Mouse (Mus musculus) embryo, embryonic 9.5 days (tissue): ENCODE measurements around the gene B3gnt6.
"Not testable (repeated sequence)": the region's sequence is repeated elsewhere in the genome, so short reads cannot be mapped to it uniquely, and the experiment has no call there.

ENCODE experiments used
- DNase-seq: peaks from one replicate; pipeline ENCODE4 v3.0.0-alpha.2; 2017; ENCODE audit errors: extremely low spot score

B3gnt6 gene

GRCm38 (mm10) chr7:98199381-98199780, at the start of gene B3gnt6:
TSS of gene B3gnt6 (minus strand) at chr7:98199481.
- DNase-seq, result no peak

DNA sequence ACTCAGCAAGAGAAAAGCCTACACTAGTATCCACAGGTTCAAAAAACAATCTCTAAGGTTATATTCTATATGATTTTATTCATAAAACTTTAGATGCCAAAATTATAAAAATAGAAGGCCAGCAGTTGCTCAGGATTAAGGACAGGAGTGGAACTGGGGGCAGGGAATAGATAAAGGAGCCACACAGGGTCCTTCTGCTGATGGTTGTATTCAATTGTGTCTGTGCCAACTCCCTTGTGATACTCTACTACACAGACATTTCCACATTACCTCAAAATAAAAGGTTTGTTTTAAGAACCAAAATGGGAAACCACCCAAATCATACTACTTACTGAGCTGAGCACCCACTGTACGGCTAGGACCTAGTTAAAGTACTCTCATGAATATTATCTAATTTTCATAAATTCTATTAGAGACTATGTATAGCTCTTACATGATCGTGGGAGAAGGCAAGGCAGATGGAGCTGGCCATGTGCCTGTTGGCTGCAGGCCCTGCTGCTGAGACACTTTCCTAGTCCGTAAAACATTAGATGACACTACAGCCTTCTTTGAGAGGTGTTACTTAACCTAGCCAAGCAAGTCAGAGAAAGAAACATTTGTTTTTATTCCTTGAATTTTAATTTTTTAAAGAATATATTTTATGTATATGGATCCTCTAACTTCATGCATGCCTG, 37.5 kb upstream of the B3gnt6 start:
- no peak for DNase-seq

DNA sequence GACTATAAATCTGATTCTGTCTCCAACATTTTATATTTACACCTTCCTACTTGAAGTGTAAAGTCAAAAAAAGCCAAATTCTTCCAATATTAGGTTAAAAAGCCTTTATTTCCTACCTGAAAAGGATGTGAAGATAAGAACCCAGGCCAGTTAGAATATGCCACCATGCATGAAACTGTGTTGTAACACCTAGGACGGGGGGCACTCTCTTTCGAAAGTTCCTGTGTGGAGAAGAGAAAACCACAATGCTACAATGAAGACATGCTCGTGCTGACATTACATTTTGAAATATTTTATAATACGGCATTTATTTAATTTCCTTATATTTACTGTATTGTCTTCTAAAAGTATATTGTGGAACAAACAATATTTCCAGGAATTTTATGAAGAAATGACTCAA, 24.5 kb upstream of the B3gnt6 start:
- no peak for DNase-seq

- no peak for DNase-seq
Measured at GRCm38 (mm10) chr7:98216713-98217112, 17.4 kb upstream of the B3gnt6 start.

DNA sequence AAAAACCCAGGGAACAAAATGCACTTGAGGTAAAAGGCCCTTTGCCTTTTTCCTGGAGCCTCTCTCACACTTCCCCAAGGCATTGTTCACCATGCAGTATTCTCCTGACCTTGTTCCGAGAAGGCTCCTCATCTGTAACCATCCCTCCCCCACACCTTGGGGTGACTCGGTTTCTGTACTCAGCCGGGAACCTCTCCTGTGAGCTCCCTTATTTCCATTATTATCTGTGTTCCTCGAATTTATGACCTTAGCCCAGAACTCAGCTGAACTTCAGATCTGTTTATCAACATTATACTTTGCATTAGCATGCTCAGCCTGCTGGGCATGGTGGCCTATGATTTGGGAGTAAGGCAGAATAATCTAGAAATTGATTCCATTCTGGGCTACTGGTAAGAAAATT, 3.7 kb upstream of the B3gnt6 start:
- DNase-seq, result no peak

- no peak for DNase-seq
Measured at GRCm38 (mm10) chr7:98201493-98202028, 2.3 kb upstream of the B3gnt6 start.

GRCm38 (mm10) chr7:98200396-98200795, 1.1 kb upstream of the B3gnt6 start:
- DNase-seq, result no peak

- DNase-seq, result no peak
Measured at GRCm38 (mm10) chr7:98195151-98195801, 4.0 kb downstream of the B3gnt6 start.

GRCm38 (mm10) chr7:98194026-98194792, 5.1 kb downstream of the B3gnt6 start:
- DNase-seq, result no peak

DNA sequence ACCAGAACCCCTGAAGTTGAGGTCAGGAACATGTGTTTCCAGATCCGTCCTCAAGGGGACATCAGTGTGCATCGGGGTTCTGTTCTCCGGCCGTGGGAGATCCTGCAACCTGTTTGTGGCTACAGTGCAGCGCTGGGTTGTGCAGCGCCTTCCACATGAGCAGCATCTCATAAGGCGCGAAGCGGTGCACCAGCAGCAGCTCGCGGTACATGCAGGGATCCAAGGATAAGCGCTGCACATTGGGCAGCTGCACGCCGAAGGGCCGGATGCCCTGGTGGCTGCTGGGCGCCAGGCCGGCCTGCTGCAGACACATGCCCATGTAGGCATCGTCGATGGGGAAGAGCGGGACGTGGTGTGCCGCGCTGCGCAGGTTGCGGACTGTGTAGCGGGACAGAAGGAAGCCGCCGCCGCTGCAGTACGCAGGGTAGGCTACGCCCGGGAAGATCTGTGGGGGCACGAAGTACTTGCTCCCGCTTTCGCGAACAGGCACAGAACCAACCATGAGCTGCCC, 5.7 kb downstream of the B3gnt6 start:
- DNase-seq, result peak; percentile 42

DNA sequence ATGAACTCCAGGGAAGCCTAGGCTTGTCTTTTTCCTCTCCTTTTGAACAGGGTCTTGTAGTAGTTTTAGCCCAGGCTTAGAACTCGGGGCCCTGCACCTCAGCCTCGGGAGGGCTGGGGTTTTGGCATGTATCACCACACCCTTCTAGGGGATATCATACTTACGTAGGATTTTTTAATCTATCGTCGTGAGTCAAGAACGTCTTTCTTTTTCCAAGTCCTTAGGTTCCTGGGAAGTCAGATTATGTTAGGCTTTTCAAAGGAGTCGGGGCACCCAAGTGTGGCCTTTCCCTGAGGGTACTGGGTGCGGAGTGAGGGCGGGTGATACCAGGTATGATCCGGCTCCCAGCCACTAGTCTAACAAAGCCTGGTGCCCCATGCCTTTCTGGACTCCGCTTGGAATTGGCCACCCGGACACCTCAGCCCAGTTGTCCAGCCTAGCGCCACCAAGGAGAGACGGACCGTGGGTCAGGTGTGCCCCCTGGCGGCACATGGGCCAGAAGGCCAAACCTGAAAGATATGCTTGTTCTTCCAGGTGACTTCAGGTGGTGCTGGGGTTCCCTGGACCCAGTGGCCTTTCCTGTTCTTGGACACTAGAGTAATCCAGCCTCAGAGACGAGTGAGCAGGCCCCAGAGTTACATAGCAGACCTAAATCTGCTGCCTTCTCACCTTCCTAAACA, 7.6 kb downstream of the B3gnt6 start:
- peak; percentile 52 for DNase-seq

GRCm38 (mm10) chr7:98190578-98190977, 8.7 kb downstream of the B3gnt6 start:
- no peak for DNase-seq

- DNase-seq, result no peak
Measured at GRCm38 (mm10) chr7:98189745-98190144, 9.5 kb downstream of the B3gnt6 start.

DNA sequence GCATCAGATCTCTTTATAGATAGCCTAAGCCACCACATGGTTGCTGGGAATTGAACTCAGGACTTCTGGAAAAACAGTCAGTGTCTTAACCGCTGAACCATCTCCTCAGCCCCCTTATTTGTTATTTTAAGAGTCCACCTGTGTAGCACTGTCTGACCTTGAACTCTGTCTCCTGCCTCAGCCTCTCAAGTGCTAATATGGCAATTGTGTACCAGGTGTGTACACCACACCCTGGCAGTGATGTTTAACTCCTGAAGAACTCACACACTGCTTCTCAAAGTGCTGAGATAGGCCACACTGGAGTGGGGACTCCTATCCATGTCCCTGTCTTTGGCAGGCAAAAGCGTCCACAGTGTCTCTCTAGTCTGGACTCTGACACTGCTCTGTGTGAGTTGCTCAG, 10.6 kb downstream of the B3gnt6 start:
- DNase-seq, result no peak

- no peak for DNase-seq
Measured at GRCm38 (mm10) chr7:98188238-98188637, 11.0 kb downstream of the B3gnt6 start.

DNA sequence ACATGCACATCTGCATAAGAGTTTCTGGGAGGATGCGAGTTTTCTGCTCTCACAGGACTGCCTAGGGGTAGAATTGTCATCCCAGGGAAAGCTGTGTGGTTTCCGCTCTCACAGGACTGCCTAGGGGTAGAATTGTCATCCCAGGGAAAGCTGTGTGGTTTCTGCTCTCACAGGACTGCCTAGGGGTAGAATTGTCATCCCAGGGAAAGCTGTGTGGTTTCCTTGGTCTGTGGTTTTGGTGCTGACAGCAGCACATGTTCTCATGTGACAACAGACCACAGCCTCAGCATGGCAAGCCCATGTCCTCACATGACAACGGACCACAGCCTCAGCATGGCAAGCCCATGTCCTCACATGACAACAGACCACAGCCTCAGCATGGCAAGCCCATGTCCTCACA, 11.9 kb downstream of the B3gnt6 start:
- DNase-seq, result not testable (repeated sequence)

- no peak for DNase-seq
Measured at GRCm38 (mm10) chr7:98186637-98187036, 12.6 kb downstream of the B3gnt6 start.

GRCm38 (mm10) chr7:98185326-98185725, 14.0 kb downstream of the B3gnt6 start:
- DNase-seq, result no peak

GRCm38 (mm10) chr7:98178560-98179231, 20.6 kb downstream of the B3gnt6 start:
- no peak for DNase-seq

- DNase-seq, result peak; percentile 85
Measured at GRCm38 (mm10) chr7:98177929-98178559, 21.2 kb downstream of the B3gnt6 start, which contains the start of gene Capn5. TSS of gene Capn5 (minus strand) at chr7:98178274.

- DNase-seq, result no peak
Measured at GRCm38 (mm10) chr7:98177566-98177928, 21.7 kb downstream of the B3gnt6 start.
